Comparison of ENCODE assay signal across 8 mouse cellular contexts in genomic region chr4:141311506-141311905, GRCm38 (mm10). TPM values are rescaled to one million over a fixed set of nuclear protein-coding genes. Genes with fewer than 3 reads are reported as not detected.
A peak's percentile ranks its signal among the peaks of the same experiment; 100 is the strongest.
DNase-seq lines count a peak whose midpoint lies in the region; ATAC-seq and TF ChIP-seq lines count a peak whose summit lies in the region.

No protein-coding gene starts in this region.

- ATAC-seq in megakaryocyte, adult 5-6 weeks (ENCODE audit: poor library complexity, severe bottlenecking), result no peak
- no peak for ATAC-seq in limb, embryonic 14.5 days (ENCODE audit: low FRiP score, low read depth)
- no peak for ATAC-seq in stomach, embryonic 16.5 days (ENCODE audit: insufficient read depth, low FRiP score)

- H3K4me1 ChIP-seq in heart, embryonic 10.5 days, result peaks cover 96% of the 10 kb centered on the region
- H3K4me1 ChIP-seq in megakaryocyte, embryonic 14.5 days, result peaks cover 58% of the 10 kb centered on the region
- H3K4me1 ChIP-seq in limb, embryonic 14.5 days (ENCODE audit: control insufficient read depth, insufficient read depth, low read length), result peaks cover 28% of the 10 kb centered on the region
- peaks cover 51% of the 10 kb centered on the region for H3K4me1 ChIP-seq in stomach, embryonic 16.5 days (ENCODE audit: control insufficient read depth, insufficient read depth, low read length)

- peak overlapping the region; percentile 93 for H3K27ac ChIP-seq in heart, embryonic 10.5 days
- H3K27ac ChIP-seq in limb, embryonic 14.5 days (replicated peaks; ENCODE audit: low read depth, low read length), result no peak overlapping the region
- H3K27ac ChIP-seq in stomach, embryonic 16.5 days (ENCODE audit: low read length), result peak overlapping the region; percentile 68

- no peaks in the 10 kb centered on the region for H3K27me3 ChIP-seq in heart, embryonic 10.5 days (ENCODE audit: insufficient read depth, poor library complexity, severe bottlenecking)
- peaks cover 85% of the 10 kb centered on the region for H3K27me3 ChIP-seq in megakaryocyte, embryonic 14.5 days (replicated peaks)
- no peaks in the 10 kb centered on the region for H3K27me3 ChIP-seq in limb, embryonic 14.5 days (ENCODE audit: control insufficient read depth, insufficient read depth, low read length)
- no peaks in the 10 kb centered on the region for H3K27me3 ChIP-seq in stomach, embryonic 16.5 days (ENCODE audit: control insufficient read depth, insufficient read depth, low read length)

- H3K4me2 ChIP-seq in limb, embryonic 14.5 days (replicated peaks; ENCODE audit: low read depth, low read length, severe bottlenecking), result no peak overlapping the region
- H3K4me2 ChIP-seq in stomach, embryonic 16.5 days (ENCODE audit: low read depth, low read length), result peak overlapping the region; percentile 8; the same call in 1 of the 2 replicates

- H3K9ac ChIP-seq in limb, embryonic 14.5 days (ENCODE audit: low read depth, low read length, severe bottlenecking), result peak overlapping the region; percentile 5; the same call in 1 of the 2 replicates
- H3K9ac ChIP-seq in stomach, embryonic 16.5 days (ENCODE audit: low read length), result peak overlapping the region; percentile 56

- H3K36me3 ChIP-seq in heart, embryonic 10.5 days, result peaks cover 24% of the 10 kb centered on the region
- H3K36me3 ChIP-seq in megakaryocyte, embryonic 14.5 days (replicated peaks; ENCODE audit: low read length), result no peaks in the 10 kb centered on the region
- peaks cover 4% of the 10 kb centered on the region; the same call in 1 of the 2 replicates for H3K36me3 ChIP-seq in limb, embryonic 14.5 days (ENCODE audit: control insufficient read depth, insufficient read depth, low read length)
- H3K36me3 ChIP-seq in stomach, embryonic 16.5 days (ENCODE audit: control insufficient read depth, insufficient read depth, low read length), result no peaks in the 10 kb centered on the region

- no peak for TF ChIP-seq POLR2A in limb, embryonic 14.5 days (IDR thresholded peaks at IDR 0.05; ENCODE audit: borderline replicate concordance, extremely low read depth, insufficient read depth, insufficient read length)

- no peak for DNase-seq in heart, embryonic 10.5 days (ENCODE audit: low spot score)
- DNase-seq in heart, adult 8-10 months (ENCODE audit: low spot score), result no peak
- no peak for DNase-seq in limb, embryonic 14.5 days (ENCODE audit: low spot score)
- no peak for DNase-seq in cerebellum, postnatal 14 days
- DNase-seq in left cerebral cortex, adult 9 months (ENCODE audit: low spot score in 2 of 2), result no peak

- peak overlapping the region; percentile 19; the same call in 1 of the 2 replicates for H3K4me3 ChIP-seq in heart, embryonic 10.5 days
- peak overlapping the region; percentile 6 for H3K4me3 ChIP-seq in megakaryocyte, embryonic 14.5 days (replicated peaks)
- H3K4me3 ChIP-seq in limb, embryonic 14.5 days (replicated peaks; ENCODE audit: low read length), result no peak overlapping the region
- no peak overlapping the region for H3K4me3 ChIP-seq in stomach, embryonic 16.5 days (replicated peaks; ENCODE audit: low read length)

- no peaks in the 10 kb centered on the region for H3K9me3 ChIP-seq in heart, embryonic 10.5 days
- 0 out of 2 replicates have a peak, but pooled peaks cover 5% of the 10 kb centered on the region for H3K9me3 ChIP-seq in megakaryocyte, embryonic 14.5 days
- H3K9me3 ChIP-seq in limb, embryonic 14.5 days (ENCODE audit: control insufficient read depth, low read length), result no peaks in the 10 kb centered on the region
- no peaks in the 10 kb centered on the region for H3K9me3 ChIP-seq in stomach, embryonic 16.5 days (replicated peaks; ENCODE audit: control insufficient read depth, low read length)

- WGBS in heart, embryonic 10.5 days, result 33% methylated on average over 6 of the region's 6 CpGs
- WGBS in limb, embryonic 14.5 days, result 43% methylated on average over 5 of the region's 6 CpGs
- 55% methylated on average over 6 of the region's 6 CpGs for WGBS in stomach, embryonic 16.5 days

RNA-seq across cellular contexts. Expression of gene Epha2, which starts 10.5 kb away (rescaled TPM):
- polyA plus RNA-seq in heart, embryonic 10.5 days (2016; fragmentation: Nextera tagmentation; extraction: Ambion mirVana), result 5.2 and 6.3 TPM in 2 replicates
- 1 to 10 TPM; 4.6 to 7.1 (median 5.2) TPM for total RNA-seq in heart, adult 8-10 months (2022)
- not detected in 2 replicates for polyA plus RNA-seq in megakaryocyte, embryonic 14.5 days (2012; ENCODE audit: insufficient read depth, low replicate concordance)
- total RNA-seq in megakaryocyte, adult 5-6 weeks (2015), result 1.1 TPM in 2 replicates
- 1.3 and 2.1 TPM in 2 replicates for total RNA-seq in megakaryocyte, adult 5-6 weeks (2017)
- polyA plus RNA-seq in limb, embryonic 14.5 days (2012; rRNA removed), result 9.4 and 13.1 TPM in 2 replicates
- polyA plus RNA-seq in limb, embryonic 14.5 days (2014; fragmentation: Nextera tagmentation; extraction: Ambion mirVana), result 2.2 and 2.4 TPM in 2 replicates
- 9.5 and 12.1 TPM in 2 replicates for polyA plus RNA-seq in stomach, embryonic 16.5 days (2015; fragmentation: Nextera tagmentation; extraction: Ambion mirVana)

RNA-seq across cellular contexts. Expression of gene Fam131c, which starts 56.5 kb away (rescaled TPM):
- 0.62 and 1.2 TPM in 2 replicates for polyA plus RNA-seq in heart, embryonic 10.5 days (2016; fragmentation: Nextera tagmentation; extraction: Ambion mirVana)
- 1 to 10 TPM; 2.4 to 5.5 (median 4.1) TPM for total RNA-seq in heart, adult 8-10 months (2022)
- polyA plus RNA-seq in megakaryocyte, embryonic 14.5 days (2012; ENCODE audit: insufficient read depth, low replicate concordance), result not detected in 2 replicates
- not detected in 2 replicates for total RNA-seq in megakaryocyte, adult 5-6 weeks (2015)
- total RNA-seq in megakaryocyte, adult 5-6 weeks (2017), result not detected in 2 replicates
- polyA plus RNA-seq in limb, embryonic 14.5 days (2012; rRNA removed), result 1.2 and 1.8 TPM in 2 replicates
- polyA plus RNA-seq in limb, embryonic 14.5 days (2014; fragmentation: Nextera tagmentation; extraction: Ambion mirVana), result 1.5 and 1.6 TPM in 2 replicates
- polyA plus RNA-seq in stomach, embryonic 16.5 days (2015; fragmentation: Nextera tagmentation; extraction: Ambion mirVana), result 3.0 and 3.5 TPM in 2 replicates

Comparison
In these comparisons a context has a peak if more than half of its experiments do, and no peak if none do; other contexts are left out.
1. H3K4me3 ChIP-seq: peak in heart, embryonic 10.5 days (single experiment) and megakaryocyte, embryonic 14.5 days (single experiment); none in limb, embryonic 14.5 days (single experiment) and stomach, embryonic 16.5 days (single experiment).